Mouse (Mus musculus): ENCODE results near the gene Mkln1.
"Not testable (repeated sequence)": the region's sequence is repeated elsewhere in the genome, so short reads cannot be mapped to it uniquely, and the experiment has no call there.

Mkln1 gene

GRCm38 (mm10) chr6:31550876-31551532 is 152.5 kb downstream of the Mkln1 start:
- DNase-seq (ENCODE audit: low spot score) = no peak

GRCm38 (mm10) chr6:31556460-31557100 is 158.0 kb downstream of the Mkln1 start:
- DNase-seq (ENCODE audit: low spot score) = no peak

- no peak for DNase-seq (ENCODE audit: low spot score)
Observed at GRCm38 (mm10) chr6:31560138-31560959, 161.8 kb downstream of the Mkln1 start.

GRCm38 (mm10) chr6:31561948-31562347 is 163.4 kb downstream of the Mkln1 start:
- DNase-seq (ENCODE audit: low spot score) = not testable (repeated sequence)

- DNase-seq (ENCODE audit: low spot score) = no peak
Observed at GRCm38 (mm10) chr6:31562371-31563080, 164.0 kb downstream of the Mkln1 start.

- no peak for DNase-seq (ENCODE audit: low spot score)
Observed at GRCm38 (mm10) chr6:31563235-31564181, 165.0 kb downstream of the Mkln1 start, which contains the start of gene Podxl. Gene Podxl (minus strand): TSS chr6:31563981.

GRCm38 (mm10) chr6:31564182-31564531 is 165.6 kb downstream of the Mkln1 start:
- no peak for DNase-seq (ENCODE audit: low spot score)

GRCm38 (mm10) chr6:31564901-31565391 is 166.4 kb downstream of the Mkln1 start:
- no peak for DNase-seq (ENCODE audit: low spot score)

All from left cerebral cortex, adult 11 months (tissue).